Mouse (Mus musculus) intestine, postnatal 0 days (tissue): ENCODE measurements around the gene Ciao2b. TPM values are rescaled to one million over a fixed set of nuclear protein-coding genes. Genes with fewer than 3 reads are reported as not detected.
"Not testable (repeated sequence)": the region's sequence is repeated elsewhere in the genome, so short reads cannot be mapped to it uniquely, and the experiment has no call there.

Experiments
- ATAC-seq: fragments of 200-750 bp; cut with Nextera tagmentation; 2 replicates; pipeline ENCODE4 v1.8.0; 2017; ENCODE audit warnings: mild to moderate bottlenecking, moderate TSS enrichment, moderate library complexity
- H3K27ac ChIP-seq: fragments of 300-500 bp; sonication (generic); 2 replicates; pipeline ENCODE4 v1.5.1; 2014; ENCODE audit warnings: mild to moderate bottlenecking, low read depth, low read length, moderate library complexity
- H3K27me3 ChIP-seq: fragments of 300-500 bp; sonication (generic); replicated peaks from 2 replicates; pipeline ENCODE4 v1.6.1; 2014; ENCODE audit warnings: low read length, mixed read lengths; ENCODE audit not compliant: control insufficient read depth, insufficient read depth
- H3K36me3 ChIP-seq: fragments of 300-500 bp; sonication (generic); 2 replicates; pipeline ENCODE4 v1.6.1; 2014; ENCODE audit warnings: mild to moderate bottlenecking, moderate library complexity; ENCODE audit not compliant: control insufficient read depth, insufficient read depth
- H3K4me1 ChIP-seq: fragments of 300-500 bp; sonication (generic); replicated peaks from 2 replicates; pipeline ENCODE4 v1.6.1; 2014; ENCODE audit warnings: antibody characterized with exemption, low read length, mixed read lengths; ENCODE audit not compliant: control insufficient read depth, insufficient read depth
- H3K4me2 ChIP-seq: fragments of 300-500 bp; sonication (generic); replicated peaks from 2 replicates; pipeline ENCODE4 v1.6.1; 2014; ENCODE audit warnings: low read depth, mild to moderate bottlenecking, moderate library complexity
- H3K4me3 ChIP-seq: fragments of 300-500 bp; sonication (generic); 2 replicates; pipeline ENCODE4 v1.5.1; 2014; ENCODE audit warnings: low read depth, low read length
- H3K9ac ChIP-seq: fragments of 300-500 bp; sonication (generic); 2 replicates; pipeline ENCODE4 v1.6.1; 2014; ENCODE audit warnings: mild to moderate bottlenecking, low read depth, low read length
- H3K9me3 ChIP-seq: fragments of 300-500 bp; sonication (generic); 2 replicates; pipeline ENCODE4 v1.6.1; 2016; ENCODE audit warnings: mixed run types; ENCODE audit not compliant: control insufficient read depth
- CTCF ChIP-seq: sonication (generic); IDR thresholded peaks from 2 replicates; pipeline ENCODE4 v1.5.1; 2016; ENCODE audit warnings: low read depth, mild to moderate bottlenecking, control low read depth, antibody characterized with exemption, moderate library complexity
- WGBS: fragments of 180-500 bp; shearing (Covaris S2); extraction: QIAGEN DNeasy Blood & Tissue Kit; methylation state at CpG from one replicate; pipeline ENCODE4 v1.1.7; 2014; 5-methylcytosine and 5-hydroxymethylcytosine counted together
- polyA plus RNA-seq: library from polyadenylated mRNA; unstranded; fragments of >200 nt; fragmentation: Nextera tagmentation; extraction: Ambion mirVana; gene quantifications from 2 replicates; pipeline ENCODE4 v1.2.1, GENCODE M21; 2015

The Ciao2b gene
- polyA plus RNA-seq, result 59.1 and 60.6 TPM in 2 replicates

GRCm38 (mm10) chr8:104641426-104642323, at the start of gene Ciao2b:
Ciao2b (minus strand) TSS chr8:104641965.
- no peaks in the 10 kb centered on the region for H3K27me3 ChIP-seq
- under 1% methylated on average over 66 of the region's 66 CpGs for WGBS
- TF ChIP-seq CTCF, result no peak; the same call in 1 of the 2 replicates
- H3K9ac ChIP-seq, result peak within 1 kb of the TSS; percentile 71
- H3K4me1 ChIP-seq, result peaks cover 8% of the 10 kb centered on the region; the same call in 1 of the 2 replicates
- peak within 1 kb of the TSS; percentile 88 for H3K4me3 ChIP-seq
- peaks cover 8% of the 10 kb centered on the region for H3K36me3 ChIP-seq
- peak; percentile 90 for ATAC-seq
- H3K27ac ChIP-seq, result peak within 1 kb of the TSS; percentile 77
- H3K9me3 ChIP-seq, result no peaks in the 10 kb centered on the region
- H3K4me2 ChIP-seq, result peak within 1 kb of the TSS; percentile 80

- Histone ChIP-seq H3K9ac (no peak overlapping the region), H3K4me1 (no peaks in the 10 kb centered on the region), H3K36me3 (no peaks in the 10 kb centered on the region), H3K4me2 (no peak overlapping the region), H3K4me3 (no peak overlapping the region), H3K27ac (no peak overlapping the region), H3K27me3 (no peaks in the 10 kb centered on the region), H3K9me3 (no peaks in the 10 kb centered on the region)
- WGBS, result 24% methylated on average over 4 of the region's 4 CpGs
- no peak for TF ChIP-seq CTCF
- ATAC-seq, result 0 out of 2 replicates have a peak, but pooled peaks have one; percentile 38
Observed at GRCm38 (mm10) chr8:104688433-104688832, 46.7 kb upstream of the Ciao2b start.

DNA sequence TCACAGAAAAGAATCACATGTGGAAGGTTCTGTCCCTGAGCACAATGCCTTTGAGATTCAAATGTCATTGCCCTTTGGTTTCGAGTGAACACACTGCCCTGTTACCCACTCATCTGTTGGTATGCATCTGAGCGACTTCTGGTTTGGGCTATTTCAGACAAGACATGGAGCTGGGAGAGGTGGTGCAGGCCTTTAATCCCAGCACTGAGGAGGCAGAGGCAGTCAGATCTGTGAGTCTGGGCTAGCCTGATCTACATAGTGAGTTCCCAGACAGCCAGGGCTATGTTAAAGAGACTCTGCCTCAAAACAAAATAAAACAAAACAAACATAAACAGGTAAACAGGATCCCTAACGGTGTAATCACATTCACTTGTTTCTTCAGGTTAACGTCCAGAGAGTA, 13.8 kb upstream of the Ciao2b start:
- 84% methylated on average over 4 of the region's 4 CpGs for WGBS
- no peak for ATAC-seq
- H3K4me3 ChIP-seq, result no peak overlapping the region

GRCm38 (mm10) chr8:104654984-104655383, 13.2 kb upstream of the Ciao2b start:
- Histone ChIP-seq H3K36me3 (no peaks in the 10 kb centered on the region), H3K9ac (no peak overlapping the region), H3K4me1 (no peaks in the 10 kb centered on the region), H3K27ac (no peak overlapping the region), H3K4me3 (no peak overlapping the region), H3K4me2 (no peak overlapping the region), H3K9me3 (no peaks in the 10 kb centered on the region), H3K27me3 (0 out of 2 replicates have a peak, but pooled peaks cover 7% of the 10 kb centered on the region)
- peak; percentile 98 for TF ChIP-seq CTCF
- under 1% methylated on average over 3 of the region's 3 CpGs for WGBS
- peak; percentile 49; the same call in 1 of the 2 replicates for ATAC-seq

More for the DNA sequence above, 13.8 kb upstream of the Ciao2b start:
- Histone ChIP-seq H3K27me3 (peaks cover 10% of the 10 kb centered on the region; the same call in 1 of the 2 replicates), H3K4me2 (no peak overlapping the region), H3K4me1 (no peaks in the 10 kb centered on the region), H3K27ac (no peak overlapping the region), H3K9ac (no peak overlapping the region), H3K36me3 (no peaks in the 10 kb centered on the region), H3K9me3 (no peaks in the 10 kb centered on the region)
- TF ChIP-seq CTCF, result no peak

GRCm38 (mm10) chr8:104644187-104644586, 2.4 kb upstream of the Ciao2b start:
- ATAC-seq, H3K27ac ChIP-seq, H3K27me3 ChIP-seq, H3K9me3 ChIP-seq, H3K36me3 ChIP-seq, H3K4me1 ChIP-seq, H3K4me2 ChIP-seq, H3K4me3 ChIP-seq, H3K9ac ChIP-seq: not testable (repeated sequence)
- TF ChIP-seq CTCF, result peak; percentile 47
- 68% methylated on average over 3 of the region's 3 CpGs for WGBS

DNA sequence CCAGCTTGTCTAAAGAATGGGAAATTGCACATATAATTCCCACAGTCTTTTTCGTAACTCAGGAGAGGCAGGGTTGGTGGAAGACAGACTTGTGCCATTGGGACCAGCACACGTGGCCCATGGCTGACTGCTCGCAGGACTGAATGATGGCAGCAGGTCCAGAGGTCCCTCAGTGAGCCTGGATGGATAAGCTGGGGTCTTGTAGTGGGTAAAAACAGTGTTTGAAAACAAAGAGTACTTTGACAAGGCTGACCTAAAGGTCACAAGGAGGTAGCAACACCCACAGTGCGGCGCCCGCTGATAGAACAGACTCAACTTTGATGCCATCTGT, 524 bp upstream of the Ciao2b start:
- no peaks in the 10 kb centered on the region for H3K27me3 ChIP-seq
- peak overlapping the region; percentile 77; the same call in 1 of the 2 replicates for H3K27ac ChIP-seq
- peak overlapping the region; percentile 80 for H3K4me2 ChIP-seq
- H3K4me3 ChIP-seq, result peak overlapping the region; percentile 88
- no peak for TF ChIP-seq CTCF
- no peak for ATAC-seq
- H3K9ac ChIP-seq, result peak overlapping the region; percentile 71
- H3K4me1 ChIP-seq, result peaks cover 8% of the 10 kb centered on the region; the same call in 1 of the 2 replicates
- WGBS, result 76% methylated on average over 6 of the region's 6 CpGs
- peaks cover 8% of the 10 kb centered on the region for H3K36me3 ChIP-seq
- H3K9me3 ChIP-seq, result no peaks in the 10 kb centered on the region
